Mouse (Mus musculus) layer of hippocampus, adult 6 months (tissue): ENCODE data around the gene Vmn1r185. TPM values are rescaled to one million over a fixed set of nuclear protein-coding genes. Genes with fewer than 3 reads are reported as not detected.

Source experiments
- long read RNA-seq, 2 experiments: library from polyadenylated mRNA; unstranded; transcript quantifications; one replicate each; pipeline ENCODE4 v2.0.0; 2019 to 2020
- polyA plus RNA-seq: library from polyadenylated mRNA; unstranded; fragments of <200 nt; fragmentation: Nextera tagmentation; gene quantifications from 2 replicates; pipeline ENCODE4 v1.2.3, GENCODE M21; 2021

Vmn1r185 gene
- polyA plus RNA-seq: not detected in 2 replicates
- long read RNA-seq, experiment 1: 0 reads
- long read RNA-seq, experiment 2: 0 reads

GRCm38 (mm10) chr7:26618364-26618763 lies at the start of gene Vmn1r185:
Vmn1r185 (minus strand) TSS chr7:26618464.

Other genes starting within 250 kb of the Vmn1r185 start
- not detected in 2 replicates for gene Nlrp9c, start 214.8 kb downstream of the Vmn1r185 start, polyA plus RNA-seq
- not detected in 2 replicates for gene Nlrp4a, start 183.4 kb downstream of the Vmn1r185 start, polyA plus RNA-seq
- gene Nlrp9a, start 83.4 kb downstream of the Vmn1r185 start, polyA plus RNA-seq: not detected in 2 replicates
- not detected in 2 replicates for gene Cyp2b23, start 68.0 kb upstream of the Vmn1r185 start, polyA plus RNA-seq
- not detected in 2 replicates for gene Cyp2b19, start 138.7 kb upstream of the Vmn1r185 start, polyA plus RNA-seq
- not detected in 2 replicates for gene Cyp2g1, start 190.4 kb upstream of the Vmn1r185 start, polyA plus RNA-seq
- 0.33 TPM in 1 of 2 replicates, not detected in the other for gene Cyp2a5, start 216.8 kb upstream of the Vmn1r185 start, polyA plus RNA-seq